Mouse (Mus musculus): ENCODE results near the gene Kpnb1. TPM values are rescaled to one million over a fixed set of nuclear protein-coding genes. Genes with fewer than 3 reads are reported as not detected.
A peak's percentile ranks its signal among the peaks of the same experiment; 100 is the strongest.

The Kpnb1 gene
- polyA plus RNA-seq, 1 experiment from 2014 or later = 116 TPM

GRCm38 (mm10) chr11:97126645-97127468, 60.8 kb downstream of the Kpnb1 start:
- DNase-seq (ENCODE audit: low spot score, missing footprints) (peak; percentile 89), ATAC-seq (ENCODE audit: low FRiP score) (peak; percentile 54)
- Histone ChIP-seq H3K4me1 (ENCODE audit: control insufficient read depth, insufficient read depth, low read length) (peaks cover 6% of the 10 kb centered on the region; the same call in 1 of the 2 replicates), H3K36me3 (ENCODE audit: control insufficient read depth, insufficient read depth, low read length) (no peaks in the 10 kb centered on the region), H3K4me3 (ENCODE audit: low read depth, low read length) (peak overlapping the region; percentile 36), H3K27me3 (ENCODE audit: control insufficient read depth, insufficient read depth, low read length) (peaks cover 5% of the 10 kb centered on the region), H3K9me3 (ENCODE audit: control insufficient read depth, low read length) (no peaks in the 10 kb centered on the region), H3K4me2 (peak overlapping the region; percentile 62), H3K27ac (ENCODE audit: low read depth, low read length) (no peak overlapping the region), H3K9ac (ENCODE audit: low read length) (peak overlapping the region; percentile 55)
- WGBS = 4% methylated on average over 32 of the region's 32 CpGs

DNA sequence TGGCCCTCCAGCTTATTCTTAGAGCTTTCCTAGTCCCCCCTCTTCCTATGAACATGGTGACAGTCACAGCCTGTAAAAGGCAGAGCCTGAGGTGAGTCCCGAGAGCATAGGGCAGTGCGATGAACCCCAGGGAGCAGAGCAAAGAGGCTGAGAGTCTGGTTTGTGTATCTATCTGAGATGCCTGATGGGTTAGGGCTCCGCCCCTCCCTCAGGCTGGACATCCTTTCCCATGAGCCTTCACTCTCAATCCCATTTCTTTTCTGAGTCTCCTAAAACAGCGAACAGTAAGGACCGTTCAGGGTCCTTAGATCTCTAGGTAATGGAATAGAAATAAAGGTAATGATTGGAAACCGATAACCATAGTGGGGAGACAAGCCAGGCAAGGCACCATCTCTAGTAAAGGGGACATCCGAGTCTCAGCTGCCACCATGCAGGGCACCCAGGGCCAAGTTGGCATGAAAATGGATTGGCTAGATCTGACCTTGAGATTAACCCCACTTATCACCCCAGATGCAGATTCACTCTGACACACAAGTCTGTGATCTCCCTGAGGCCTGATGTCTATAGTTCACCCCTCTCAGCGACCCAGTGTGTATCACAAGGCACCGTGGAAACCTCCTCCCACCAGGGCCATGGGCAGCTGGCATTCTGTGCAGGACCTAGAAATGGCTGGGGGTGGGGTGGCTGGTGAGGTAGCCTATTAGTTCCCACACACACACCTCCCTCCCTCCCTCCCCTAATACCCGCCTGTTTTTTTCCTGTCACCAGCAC, 63.2 kb downstream of the Kpnb1 start:
- WGBS = 62% methylated on average over 10 of the region's 10 CpGs
- H3K36me3 ChIP-seq (ENCODE audit: control insufficient read depth, insufficient read depth, low read length) = no peaks in the 10 kb centered on the region
- ATAC-seq (ENCODE audit: low FRiP score) = no peak
- peaks cover 5% of the 10 kb centered on the region for H3K27me3 ChIP-seq (ENCODE audit: control insufficient read depth, insufficient read depth, low read length)
- H3K4me2 ChIP-seq = no peak overlapping the region
- H3K9ac ChIP-seq (ENCODE audit: low read length) = no peak overlapping the region
- no peak for DNase-seq (ENCODE audit: low spot score, missing footprints)
- no peak overlapping the region for H3K4me3 ChIP-seq (ENCODE audit: low read depth, low read length)
- H3K9me3 ChIP-seq (ENCODE audit: control insufficient read depth, low read length) = no peaks in the 10 kb centered on the region
- H3K27ac ChIP-seq (ENCODE audit: low read depth, low read length) = no peak overlapping the region
- peaks cover 6% of the 10 kb centered on the region; the same call in 1 of the 2 replicates for H3K4me1 ChIP-seq (ENCODE audit: control insufficient read depth, insufficient read depth, low read length)

DNA sequence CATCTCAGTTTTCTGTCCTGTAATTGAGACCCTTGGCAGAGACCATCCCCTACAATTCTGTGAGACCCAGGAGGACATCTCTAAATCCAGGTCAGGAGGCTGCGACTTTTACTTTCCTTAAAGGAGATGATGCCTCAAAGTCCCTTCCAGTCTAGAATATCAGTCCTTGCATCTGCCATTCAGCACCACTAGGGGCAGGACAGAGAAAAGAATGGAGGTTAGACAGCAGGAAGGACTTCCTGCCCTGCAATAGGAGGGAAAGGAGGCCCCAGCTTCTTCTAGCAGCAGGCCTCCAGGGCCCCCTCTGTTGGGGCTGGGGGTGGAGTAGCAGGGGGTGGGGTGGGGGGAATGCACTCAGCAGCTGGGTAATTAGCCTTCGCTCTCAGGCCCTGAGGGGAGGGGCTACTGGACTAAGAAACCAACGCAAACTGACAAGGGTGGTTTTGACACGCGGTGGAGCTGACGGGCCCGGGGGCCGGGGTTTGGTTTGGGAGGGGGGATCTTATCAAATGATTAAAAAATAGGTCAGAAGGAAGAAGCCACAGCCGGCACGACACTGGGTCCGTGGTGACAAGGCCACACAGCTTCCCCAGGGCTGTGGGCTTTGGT, 64.3 kb downstream of the Kpnb1 start:
- Histone ChIP-seq H3K9ac (ENCODE audit: low read length) (no peak overlapping the region), H3K4me2 (no peak overlapping the region), H3K27ac (ENCODE audit: low read depth, low read length) (no peak overlapping the region), H3K4me3 (ENCODE audit: low read depth, low read length) (no peak overlapping the region), H3K4me1 (ENCODE audit: control insufficient read depth, insufficient read depth, low read length) (peaks cover 6% of the 10 kb centered on the region; the same call in 1 of the 2 replicates), H3K27me3 (ENCODE audit: control insufficient read depth, insufficient read depth, low read length) (peaks cover 5% of the 10 kb centered on the region), H3K9me3 (ENCODE audit: control insufficient read depth, low read length) (no peaks in the 10 kb centered on the region), H3K36me3 (ENCODE audit: control insufficient read depth, insufficient read depth, low read length) (no peaks in the 10 kb centered on the region)
- no peak for ATAC-seq (ENCODE audit: low FRiP score)
- WGBS = 30% methylated on average over 11 of the region's 11 CpGs
- no peak for DNase-seq (ENCODE audit: low spot score, missing footprints)

- no peak overlapping the region for H3K27ac ChIP-seq (ENCODE audit: low read depth, low read length)
- no peak overlapping the region for H3K4me2 ChIP-seq
- H3K9me3 ChIP-seq (ENCODE audit: control insufficient read depth, low read length) = no peaks in the 10 kb centered on the region
- DNase-seq (ENCODE audit: low spot score, missing footprints) (no peak), ATAC-seq (ENCODE audit: low FRiP score) (no peak)
- no peak overlapping the region for H3K9ac ChIP-seq (ENCODE audit: low read length)
- H3K4me1 ChIP-seq (ENCODE audit: control insufficient read depth, insufficient read depth, low read length) = peaks cover 3% of the 10 kb centered on the region; the same call in 1 of the 2 replicates
- no peaks in the 10 kb centered on the region for H3K36me3 ChIP-seq (ENCODE audit: control insufficient read depth, insufficient read depth, low read length)
- WGBS = 60% methylated on average over 3 of the region's 3 CpGs
- H3K4me3 ChIP-seq (ENCODE audit: low read depth, low read length) = no peak overlapping the region
- H3K27me3 ChIP-seq (ENCODE audit: control insufficient read depth, insufficient read depth, low read length) = peaks cover 8% of the 10 kb centered on the region
These were observed 67.0 kb downstream of the Kpnb1 start for GRCm38 (mm10) chr11:97120641-97121040.

GRCm38 (mm10) chr11:97120221-97120620, 67.5 kb downstream of the Kpnb1 start:
- DNase-seq (ENCODE audit: low spot score, missing footprints) (no peak), ATAC-seq (ENCODE audit: low FRiP score) (no peak)
- Histone ChIP-seq H3K9ac (ENCODE audit: low read length) (no peak overlapping the region), H3K36me3 (ENCODE audit: control insufficient read depth, insufficient read depth, low read length) (no peaks in the 10 kb centered on the region), H3K27ac (ENCODE audit: low read depth, low read length) (no peak overlapping the region), H3K4me3 (ENCODE audit: low read depth, low read length) (no peak overlapping the region), H3K9me3 (ENCODE audit: control insufficient read depth, low read length) (no peaks in the 10 kb centered on the region), H3K4me1 (ENCODE audit: control insufficient read depth, insufficient read depth, low read length) (peaks cover 5% of the 10 kb centered on the region), H3K27me3 (ENCODE audit: control insufficient read depth, insufficient read depth, low read length) (peaks cover 12% of the 10 kb centered on the region), H3K4me2 (no peak overlapping the region)
- WGBS = 52% methylated on average over 10 of the region's 10 CpGs

- no peak overlapping the region for H3K4me3 ChIP-seq (ENCODE audit: low read depth, low read length)
- ATAC-seq (ENCODE audit: low FRiP score) (no peak), DNase-seq (ENCODE audit: low spot score, missing footprints) (no peak)
- H3K36me3 ChIP-seq (ENCODE audit: control insufficient read depth, insufficient read depth, low read length) = no peaks in the 10 kb centered on the region
- peaks cover 38% of the 10 kb centered on the region for H3K27me3 ChIP-seq (ENCODE audit: control insufficient read depth, insufficient read depth, low read length)
- no peak overlapping the region for H3K27ac ChIP-seq (ENCODE audit: low read depth, low read length)
- no peak overlapping the region for H3K4me2 ChIP-seq
- WGBS = 9% methylated on average over 11 of the region's 11 CpGs
- no peak overlapping the region for H3K9ac ChIP-seq (ENCODE audit: low read length)
- H3K9me3 ChIP-seq (ENCODE audit: control insufficient read depth, low read length) = no peaks in the 10 kb centered on the region
- H3K4me1 ChIP-seq (ENCODE audit: control insufficient read depth, insufficient read depth, low read length) = peaks cover 14% of the 10 kb centered on the region
These were observed 71.9 kb downstream of the Kpnb1 start for GRCm38 (mm10) chr11:97115797-97116196.

GRCm38 (mm10) chr11:97114671-97115601, 72.7 kb downstream of the Kpnb1 start, which contains the start of gene Tbx21:
Gene Tbx21, minus strand, starts transcription at chr11:97115331.
- peak within 1 kb of the TSS; percentile 35 for H3K4me3 ChIP-seq (ENCODE audit: low read depth, low read length)
- DNase-seq (ENCODE audit: low spot score, missing footprints) = peak; percentile 94
- no peaks in the 10 kb centered on the region for H3K36me3 ChIP-seq (ENCODE audit: control insufficient read depth, insufficient read depth, low read length)
- peak within 1 kb of the TSS; percentile 61 for H3K4me2 ChIP-seq
- peaks cover 38% of the 10 kb centered on the region for H3K27me3 ChIP-seq (ENCODE audit: control insufficient read depth, insufficient read depth, low read length)
- peak within 1 kb of the TSS; percentile 38; the same call in 1 of the 2 replicates for H3K9ac ChIP-seq (ENCODE audit: low read length)
- ATAC-seq (ENCODE audit: low FRiP score) = no peak
- peaks cover 14% of the 10 kb centered on the region for H3K4me1 ChIP-seq (ENCODE audit: control insufficient read depth, insufficient read depth, low read length)
- no peaks in the 10 kb centered on the region for H3K9me3 ChIP-seq (ENCODE audit: control insufficient read depth, low read length)
- under 1% methylated on average over 85 of the region's 87 CpGs for WGBS
- no peak within 1 kb of the TSS for H3K27ac ChIP-seq (ENCODE audit: low read depth, low read length)

DNA sequence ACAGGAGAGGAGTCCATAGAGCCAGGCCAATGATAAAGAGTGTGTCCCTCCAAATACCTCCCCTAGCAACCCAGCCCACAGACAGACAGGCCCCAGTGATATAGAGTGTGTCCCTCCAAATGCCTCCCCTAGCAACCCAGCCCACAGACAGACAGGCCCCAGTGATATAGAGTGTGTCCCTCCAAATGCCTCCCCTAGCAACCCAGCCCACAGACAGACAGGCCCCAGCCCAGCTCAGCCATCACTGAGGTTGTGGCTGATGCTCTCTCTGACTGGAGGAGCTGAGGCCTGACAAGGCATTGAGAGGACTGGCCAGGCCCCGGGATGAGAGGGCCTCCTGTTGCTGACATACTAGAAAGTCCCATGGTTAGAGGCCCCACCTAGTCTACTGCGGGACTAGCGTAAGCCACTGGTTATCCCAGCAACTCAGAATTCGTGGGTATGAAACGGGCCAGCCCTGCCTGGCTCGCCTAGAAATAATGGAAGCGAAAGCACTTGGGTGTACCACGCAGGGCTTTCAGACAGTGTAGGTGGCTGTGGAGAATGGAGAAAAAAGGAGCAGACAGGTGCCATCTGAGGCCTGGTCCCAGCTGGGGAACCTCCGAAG, 75.1 kb downstream of the Kpnb1 start:
- Histone ChIP-seq H3K27me3 (ENCODE audit: control insufficient read depth, insufficient read depth, low read length) (peaks cover 38% of the 10 kb centered on the region), H3K4me2 (no peak overlapping the region), H3K9me3 (ENCODE audit: control insufficient read depth, low read length) (no peaks in the 10 kb centered on the region), H3K9ac (ENCODE audit: low read length) (no peak overlapping the region), H3K27ac (ENCODE audit: low read depth, low read length) (no peak overlapping the region), H3K36me3 (ENCODE audit: control insufficient read depth, insufficient read depth, low read length) (no peaks in the 10 kb centered on the region), H3K4me3 (ENCODE audit: low read depth, low read length) (no peak overlapping the region), H3K4me1 (ENCODE audit: control insufficient read depth, insufficient read depth, low read length) (peaks cover 14% of the 10 kb centered on the region)
- no peak for DNase-seq (ENCODE audit: low spot score, missing footprints)
- ATAC-seq (ENCODE audit: low FRiP score) = no peak
- 78% methylated on average over 9 of the region's 9 CpGs for WGBS
